Mouse (Mus musculus): Measurements from ENCODE around the gene Tmprss11b. TPM values are rescaled to one million over a fixed set of nuclear protein-coding genes. Genes with fewer than 3 reads are reported as not detected.

Gene Tmprss11b
- polyA plus RNA-seq, 1 experiment from 2014 or later = not detected

Other genes with a start within 250 kb of the Tmprss11b start
- gene Tmprss11a, start 207.4 kb downstream of the Tmprss11b start, polyA plus RNA-seq (2016; fragmentation: Nextera tagmentation; extraction: Ambion mirVana) = not detected in 2 replicates
- gene Tmprss11g, start 157.8 kb downstream of the Tmprss11b start, polyA plus RNA-seq (2016; fragmentation: Nextera tagmentation; extraction: Ambion mirVana) = not detected in 2 replicates
- not detected in 2 replicates for gene Tmprss11f, start 43.9 kb downstream of the Tmprss11b start, polyA plus RNA-seq (2016; fragmentation: Nextera tagmentation; extraction: Ambion mirVana)
- gene Tmprss11e, start 69.5 kb upstream of the Tmprss11b start, polyA plus RNA-seq (2016; fragmentation: Nextera tagmentation; extraction: Ambion mirVana) = not detected in 2 replicates
- 26.8 and 41.0 TPM in 2 replicates for gene Ythdc1, start 127.9 kb upstream of the Tmprss11b start, polyA plus RNA-seq (2016; fragmentation: Nextera tagmentation; extraction: Ambion mirVana)
- gene Ugt2b34, start 230.6 kb upstream of the Tmprss11b start, polyA plus RNA-seq (2016; fragmentation: Nextera tagmentation; extraction: Ambion mirVana) = not detected in 2 replicates